Mouse (Mus musculus) gastrocnemius, postnatal 4 days (tissue): ENCODE results near the gene Card10. TPM values are rescaled to one million over a fixed set of nuclear protein-coding genes. Genes with fewer than 3 reads are reported as not detected.
"Not testable (repeated sequence)": the region's sequence is repeated elsewhere in the genome, so short reads cannot be mapped to it uniquely, and the experiment has no call there.

Experiments used
- DNase-seq, 2 experiments: peaks; one replicate each; pipeline ENCODE4 v3.0.0; 2021 to 2022; ENCODE audit warnings: low spot score in 2 of 2, mixed read lengths in 2 of 2
- long read RNA-seq, 2 experiments: library from polyadenylated mRNA; stranded (forward); transcript quantifications; one replicate each; pipeline ENCODE4 v2.0.0; 2021
- total RNA-seq, 2 experiments: library from RNA; stranded (reverse); gene quantifications; 2 replicates each; pipeline ENCODE4 v1.2.3; 2021

Gene Card10
- 10 to 100 TPM; 12.6 to 13.3 TPM for total RNA-seq
- long read RNA-seq, experiment 1, full-length matches to known transcripts = 5 of 9 reads
- long read RNA-seq, experiment 1, partial matches to known transcripts = 0 of 9 reads
- long read RNA-seq, experiment 1, other reads (novel, unspliced or antisense) = 4 of 9 reads
- long read RNA-seq, experiment 2, full-length matches to known transcripts = 4 of 13 reads
- long read RNA-seq, experiment 2, partial matches to known transcripts = 4 of 13 reads
- long read RNA-seq, experiment 2, other reads (novel, unspliced or antisense) = 5 of 13 reads

DNA sequence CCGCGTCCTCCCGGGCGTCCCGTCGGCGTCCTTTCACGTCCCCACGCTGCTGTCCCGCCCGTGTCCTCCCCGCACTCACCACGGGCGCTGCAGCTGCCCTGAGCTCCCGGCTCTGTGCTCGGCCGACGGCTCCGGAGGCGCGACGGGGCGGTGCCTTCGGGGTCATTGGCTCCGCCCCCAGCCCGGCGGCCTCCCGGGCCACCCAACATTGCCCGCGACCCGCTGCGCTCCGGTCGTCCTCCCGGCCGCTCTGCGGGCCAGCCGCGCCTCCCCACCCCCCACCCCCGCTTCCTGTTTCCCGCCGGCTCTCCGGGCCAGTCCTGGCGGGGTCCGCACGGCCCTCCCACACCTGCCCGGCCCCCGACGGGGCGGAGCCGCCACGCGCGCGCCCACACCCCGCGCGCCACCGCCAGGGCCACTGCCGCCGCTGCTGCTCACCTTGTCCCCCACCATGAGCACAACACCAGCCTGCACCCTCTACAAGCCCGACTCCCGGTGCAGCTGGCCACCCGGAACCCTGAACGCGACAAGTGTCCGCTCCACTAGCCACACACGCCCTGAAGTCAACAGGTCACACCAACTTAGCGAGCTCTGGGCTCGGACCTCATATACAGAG, at the start of gene Card10:
Gene Card10, minus strand, starts transcription at position 267 of the 616 bp plus-strand sequence.
- DNase-seq = peak in 1 of 2 experiments; percentile 64

DNA sequence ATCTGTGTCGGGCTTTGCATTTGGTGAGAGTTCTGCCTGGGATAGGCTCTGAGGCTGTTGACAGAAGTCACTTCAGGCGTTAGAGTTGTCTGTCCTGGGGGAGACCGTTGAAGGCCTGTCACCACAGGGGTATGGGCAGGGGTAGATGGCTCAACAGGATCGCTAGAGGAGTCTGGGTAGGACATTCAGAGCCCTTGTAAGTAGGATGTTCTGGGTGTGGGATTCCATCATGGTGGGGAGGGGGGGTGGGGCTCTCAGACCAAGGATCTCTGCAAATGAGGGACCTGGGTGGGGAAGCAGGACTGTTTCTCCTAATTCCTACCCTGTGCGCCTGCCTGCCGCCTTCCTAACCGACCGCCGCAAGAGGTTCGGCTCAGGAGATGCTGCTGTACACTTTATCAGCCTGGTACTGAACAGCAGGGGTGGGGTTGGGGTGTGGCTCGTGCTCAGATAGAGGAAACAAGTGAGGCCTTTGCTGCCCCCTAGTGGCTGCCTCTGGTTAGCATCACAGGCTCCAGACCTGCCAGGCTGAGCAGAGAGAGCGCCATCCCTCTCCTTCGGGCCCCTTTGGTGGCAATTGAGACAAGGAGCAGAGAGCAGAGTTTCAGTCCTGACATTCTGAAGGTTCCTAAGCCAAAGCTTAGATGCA, 48.8 kb upstream of the Card10 start:
- peak; percentile 89 to 93 for DNase-seq

DNA sequence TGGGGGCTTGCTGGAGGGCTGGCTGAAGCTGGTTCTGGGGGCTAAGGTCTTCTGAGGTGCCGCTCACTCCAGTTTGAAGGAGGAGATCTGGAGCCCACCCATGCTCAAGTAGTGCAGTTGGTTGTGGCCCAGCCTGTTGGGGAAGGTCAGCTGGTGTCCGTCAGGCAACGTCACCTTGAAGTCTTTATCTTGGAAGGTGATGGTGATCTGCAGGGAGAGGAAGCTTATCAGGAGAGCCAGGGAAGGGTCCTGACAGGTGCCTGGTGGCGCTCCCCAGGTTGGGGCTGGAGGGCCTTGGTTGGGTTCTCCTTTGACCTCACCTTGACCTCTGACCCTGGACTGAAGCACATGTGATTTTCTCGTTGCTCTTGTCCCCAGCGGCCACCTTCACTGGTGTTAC, 48.1 kb upstream of the Card10 start:
- no peak for DNase-seq

DNA sequence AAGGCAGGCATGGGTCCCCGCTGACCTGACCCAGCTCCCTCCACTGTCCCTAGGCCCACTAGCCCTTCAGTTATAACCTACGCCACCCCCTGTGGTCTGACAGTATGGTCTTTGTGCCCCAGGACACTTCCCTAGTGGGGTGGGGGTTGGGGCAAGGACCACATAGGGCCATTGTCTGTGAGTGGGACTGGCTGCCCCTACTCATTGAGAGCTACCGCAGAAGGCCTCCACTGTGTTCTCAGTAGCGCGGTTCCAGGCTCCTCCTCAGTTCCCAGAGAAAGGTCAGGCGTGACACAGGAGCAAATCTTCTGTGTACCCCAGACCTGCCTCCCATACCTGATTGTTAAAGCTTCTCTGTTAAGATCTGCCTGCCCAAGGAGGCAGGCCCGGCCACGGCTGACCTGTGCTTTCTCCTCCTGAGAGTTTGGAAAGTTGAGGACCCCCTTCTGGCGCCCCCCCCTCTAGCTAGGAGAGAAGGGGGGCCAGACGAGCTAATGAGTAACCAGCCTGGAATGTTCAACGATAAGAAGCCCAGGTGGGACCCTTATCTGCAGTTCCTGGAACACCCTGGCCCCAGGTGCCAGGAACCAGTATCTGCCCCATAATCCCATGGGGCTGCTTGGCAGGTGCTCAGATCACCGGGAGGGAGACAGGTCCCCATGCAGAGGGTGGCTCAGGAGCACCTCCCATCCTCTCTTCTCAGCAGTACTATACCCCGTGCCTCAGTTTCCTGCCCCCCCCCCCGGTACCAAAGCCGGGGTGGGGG, 47.4 kb upstream of the Card10 start:
- DNase-seq = no peak

DNA sequence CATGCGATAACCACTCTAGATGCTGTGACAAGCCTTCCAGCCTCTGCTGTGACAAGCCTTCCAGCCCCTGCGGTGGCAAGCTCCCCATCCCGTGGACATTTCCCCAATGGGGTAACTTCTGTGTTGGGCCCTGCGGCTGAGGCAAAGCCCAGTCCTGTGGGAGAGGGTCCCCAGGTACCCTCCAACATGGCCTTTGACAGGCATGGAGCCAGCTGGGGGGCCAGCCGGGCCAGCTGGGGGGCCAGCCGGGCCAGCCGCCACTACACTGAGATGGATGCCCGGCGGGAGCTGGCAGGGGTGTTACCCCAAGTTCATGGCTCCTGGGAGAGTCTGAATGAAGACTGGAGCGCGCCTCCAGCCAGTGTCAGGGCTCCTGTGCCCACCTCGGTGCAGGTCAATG, 46.6 kb upstream of the Card10 start:
- DNase-seq = no peak

DNA sequence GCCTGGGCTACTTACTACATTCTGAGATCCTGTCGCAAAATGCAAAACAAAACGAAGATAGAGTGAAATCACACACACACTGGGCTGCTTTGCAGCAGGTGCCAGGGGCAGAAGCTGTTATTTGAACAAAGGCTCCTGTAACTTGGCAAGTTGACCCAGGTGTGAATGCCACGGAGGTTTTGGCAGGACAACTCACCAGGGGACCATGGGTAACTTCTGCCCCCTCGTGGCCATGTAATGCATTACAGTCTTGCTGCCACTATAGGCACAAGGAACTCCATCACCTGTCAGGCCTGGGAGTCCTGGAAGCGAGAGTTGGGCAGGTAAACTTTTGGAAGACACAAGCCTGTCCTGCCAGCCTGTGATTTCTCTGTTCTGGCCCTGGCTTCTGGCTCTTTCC, 45.6 kb upstream of the Card10 start:
- DNase-seq = peak in 1 of 2 experiments; percentile 78

DNA sequence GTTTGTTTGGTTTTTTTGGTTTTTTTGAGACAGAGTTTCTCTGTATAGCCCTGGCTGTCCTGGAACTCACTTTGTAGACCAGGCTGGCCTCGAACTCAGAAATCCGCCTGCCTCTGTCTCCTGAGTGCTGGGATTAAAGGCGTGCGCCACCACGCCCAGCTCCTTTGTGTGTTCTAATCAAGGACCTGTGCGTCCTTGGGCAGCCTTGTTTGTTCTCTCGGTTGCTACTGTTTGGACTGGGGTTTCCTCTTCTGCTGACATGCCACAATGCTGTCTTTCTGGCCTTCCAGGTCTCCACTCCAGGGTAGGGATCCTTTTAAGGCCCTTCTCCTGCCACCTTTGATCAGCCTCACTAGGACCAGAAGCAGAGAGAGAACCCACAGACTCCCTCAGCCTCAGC, 44.0 kb upstream of the Card10 start:
- DNase-seq = not testable (repeated sequence)

DNA sequence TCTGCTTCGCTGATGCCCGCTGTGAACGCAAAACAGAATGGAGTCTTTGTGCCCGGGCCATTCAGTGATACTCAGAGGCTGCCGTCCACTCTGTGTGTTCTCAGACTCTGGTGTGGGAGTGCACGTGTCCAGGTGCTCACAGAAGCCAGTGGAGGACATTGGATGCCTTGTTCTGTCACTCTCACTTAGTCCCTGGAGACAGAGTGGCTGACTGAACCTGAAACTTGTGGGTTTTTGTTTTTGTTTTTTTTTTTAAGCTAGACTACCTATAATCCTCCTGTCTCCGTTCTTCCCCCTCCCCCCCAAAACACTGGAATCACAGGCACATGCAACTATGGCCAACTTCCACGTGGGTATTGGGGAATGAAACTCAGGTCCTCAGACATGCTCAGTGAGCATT, 43.5 kb upstream of the Card10 start:
- DNase-seq = no peak

DNA sequence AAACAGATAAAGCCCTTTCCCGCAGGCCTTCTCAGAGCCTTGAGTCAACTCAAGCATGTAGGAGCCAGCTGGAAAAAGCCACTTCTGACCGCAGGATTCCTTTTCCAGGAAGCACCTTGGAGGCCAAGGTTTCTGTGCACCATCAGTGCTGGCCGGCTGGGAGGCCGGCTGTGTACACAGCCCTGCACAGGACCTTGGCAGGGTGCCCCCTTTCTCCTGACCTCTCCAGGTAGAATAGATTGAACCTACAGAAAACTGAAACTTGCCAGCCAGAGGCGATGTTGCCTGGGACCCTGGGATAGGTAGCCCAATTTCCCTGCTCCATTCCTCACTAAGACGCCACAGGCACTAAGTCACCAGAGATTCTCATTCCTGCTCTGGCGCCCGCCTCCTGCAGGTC, 43.0 kb upstream of the Card10 start:
- DNase-seq = no peak

DNA sequence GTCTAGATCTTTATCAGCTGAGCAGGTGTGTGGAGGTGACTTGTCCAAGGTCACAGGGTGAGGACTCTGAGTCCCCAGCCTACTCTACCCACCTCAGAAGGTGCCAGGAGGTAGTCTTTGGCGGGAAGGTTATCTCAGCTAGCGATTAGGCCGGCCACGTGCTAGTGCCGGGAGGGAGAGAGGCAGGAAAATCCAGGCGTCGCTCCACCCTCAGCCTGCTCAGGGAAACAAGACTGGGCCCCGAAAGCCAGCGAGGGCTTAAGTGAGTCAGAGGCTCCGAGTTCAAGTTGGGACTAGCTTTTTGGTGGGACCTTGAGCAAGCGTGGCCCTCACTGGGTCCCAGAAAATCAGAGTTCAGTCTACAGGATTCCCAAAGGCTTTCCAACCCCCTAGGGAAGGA, 42.5 kb upstream of the Card10 start:
- DNase-seq = no peak

DNA sequence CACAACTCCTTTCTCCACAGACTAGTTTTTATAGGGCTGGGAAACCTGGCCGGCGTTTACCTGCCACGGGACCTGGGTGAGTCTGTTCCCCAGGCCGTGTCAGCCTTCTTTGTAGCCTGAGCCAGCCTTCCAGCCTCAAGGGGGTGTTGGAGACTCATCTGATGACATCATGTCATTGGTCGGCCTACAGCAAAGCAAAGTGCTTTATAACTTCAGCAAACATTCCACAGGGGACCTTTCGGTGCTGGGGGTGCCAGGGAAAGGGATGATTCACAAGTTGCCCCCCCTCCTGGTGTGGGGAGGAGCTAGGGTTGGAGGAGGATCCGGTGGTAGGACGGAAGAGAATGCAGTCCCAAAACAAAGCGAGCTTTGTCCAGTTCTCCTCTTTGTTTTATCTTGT, 41.9 kb upstream of the Card10 start:
- peak in 1 of 2 experiments; percentile 62 for DNase-seq

DNA sequence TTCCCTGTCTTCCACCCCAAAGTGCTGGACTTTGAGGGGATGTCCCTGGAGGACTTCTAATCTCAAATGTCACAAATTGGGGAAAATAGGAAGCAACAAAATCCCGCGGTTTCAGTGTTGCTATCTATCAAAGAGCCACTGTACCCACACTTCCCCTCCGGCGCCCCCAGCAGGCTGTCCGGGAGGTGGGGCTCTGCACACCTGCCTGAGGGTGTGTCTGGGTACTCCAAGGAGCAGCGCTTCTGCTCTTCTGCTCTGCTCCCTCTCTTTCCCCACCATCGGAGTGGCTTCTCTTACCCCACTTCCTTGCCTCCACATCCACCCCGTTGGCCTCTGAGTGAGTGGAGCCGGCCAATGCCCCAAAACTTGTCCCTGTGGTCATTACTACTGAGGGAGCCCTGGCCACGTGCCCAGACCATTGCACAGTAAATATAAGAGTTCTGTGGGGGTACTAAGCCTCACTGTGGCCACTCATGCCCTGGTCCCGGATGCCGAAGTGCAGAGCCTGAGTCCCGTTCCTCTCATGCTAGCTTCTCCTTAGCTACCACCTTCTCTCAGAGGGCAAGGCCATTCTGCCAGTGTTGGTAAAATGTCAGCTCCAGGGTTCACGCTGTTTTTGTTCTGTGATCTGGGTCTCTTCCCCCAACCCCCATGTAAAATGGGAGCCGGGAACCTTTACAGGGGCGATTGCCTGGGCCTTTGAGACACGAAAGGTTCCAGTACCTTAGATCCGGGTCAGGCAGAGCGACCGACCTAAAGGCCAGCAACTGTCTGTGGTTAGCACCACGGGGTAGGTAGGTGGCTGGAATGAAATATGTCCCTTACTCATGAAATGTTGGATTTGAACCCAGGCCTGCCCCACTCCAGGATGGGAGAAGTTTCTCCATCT, 41.0 kb upstream of the Card10 start:
- DNase-seq = peak in 1 of 2 experiments; percentile 39

DNA sequence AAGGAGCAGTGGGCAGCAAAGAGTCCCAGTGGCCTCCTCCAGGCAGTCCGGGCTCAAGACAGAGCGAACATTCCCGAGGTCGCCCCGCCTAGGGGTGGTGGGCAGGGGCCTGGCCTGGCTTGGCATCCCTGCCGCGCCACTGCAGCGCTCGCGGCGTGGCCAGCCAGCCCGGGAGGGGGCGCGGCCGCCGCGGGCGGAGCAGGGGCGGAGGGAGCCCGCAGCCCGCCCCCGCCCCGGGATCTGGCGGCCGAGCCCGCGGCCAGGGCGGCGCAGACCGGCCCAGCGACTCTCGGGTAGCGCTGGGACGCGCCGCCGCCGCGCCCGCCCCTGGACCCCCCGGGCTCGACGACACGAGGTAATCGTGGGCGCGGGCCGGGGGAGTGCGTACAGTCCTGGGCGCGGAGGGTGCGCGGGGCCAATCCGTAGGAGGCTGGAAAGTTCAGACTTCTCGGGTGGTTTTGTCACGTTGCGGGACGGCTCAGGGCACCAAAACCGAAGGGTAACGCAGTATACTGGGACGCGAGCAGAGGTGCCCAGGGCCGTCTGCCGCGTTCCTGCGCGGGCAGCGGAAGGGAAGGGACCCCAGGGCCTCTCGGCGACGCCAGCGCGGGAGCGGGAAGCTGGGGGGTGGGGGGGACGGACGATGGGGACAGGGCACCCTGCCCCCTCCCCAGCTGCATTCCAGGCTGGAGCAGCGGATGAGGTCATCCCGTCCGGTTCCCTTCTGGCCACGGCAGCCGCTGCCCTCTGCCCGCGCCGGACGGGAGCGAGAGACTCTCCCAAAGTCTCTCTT, 39.7 kb upstream of the Card10 start, which contains the start of gene Cdc42ep1:
Gene Cdc42ep1, plus strand, starts transcription at position 254 of the 793 bp plus-strand sequence.
- DNase-seq = peak; percentile 69 to 76

DNA sequence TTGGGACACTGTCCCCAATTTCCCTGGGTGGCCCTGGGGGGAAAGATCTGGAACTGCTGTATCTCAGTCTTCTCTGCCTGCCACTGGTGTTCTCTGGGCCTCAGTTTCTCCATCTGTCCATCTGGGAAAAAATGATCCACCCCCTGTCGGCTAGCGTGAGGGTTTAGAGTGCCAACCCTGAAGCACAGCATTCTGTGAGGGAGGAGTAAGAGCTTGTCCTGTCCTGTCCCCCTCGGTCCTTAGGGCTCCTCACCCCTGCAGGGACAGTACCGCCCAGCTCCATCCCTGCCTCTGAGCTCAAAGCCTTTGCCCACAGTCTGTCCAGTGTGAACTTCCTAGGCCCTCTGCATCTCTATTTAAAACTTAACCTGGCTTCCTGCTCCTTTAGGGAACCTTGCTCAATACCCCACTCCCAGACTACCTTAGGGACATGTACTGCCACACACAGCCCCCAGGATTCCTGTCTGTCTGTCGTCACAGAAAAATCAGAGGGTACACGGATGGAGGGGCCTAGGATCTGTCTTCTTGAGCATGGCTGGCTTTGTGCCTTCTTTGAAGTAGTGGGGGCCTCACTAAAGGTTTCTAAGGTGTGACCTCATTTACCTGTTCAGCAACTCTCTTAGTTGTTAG, 38.4 kb upstream of the Card10 start:
- no peak for DNase-seq

DNA sequence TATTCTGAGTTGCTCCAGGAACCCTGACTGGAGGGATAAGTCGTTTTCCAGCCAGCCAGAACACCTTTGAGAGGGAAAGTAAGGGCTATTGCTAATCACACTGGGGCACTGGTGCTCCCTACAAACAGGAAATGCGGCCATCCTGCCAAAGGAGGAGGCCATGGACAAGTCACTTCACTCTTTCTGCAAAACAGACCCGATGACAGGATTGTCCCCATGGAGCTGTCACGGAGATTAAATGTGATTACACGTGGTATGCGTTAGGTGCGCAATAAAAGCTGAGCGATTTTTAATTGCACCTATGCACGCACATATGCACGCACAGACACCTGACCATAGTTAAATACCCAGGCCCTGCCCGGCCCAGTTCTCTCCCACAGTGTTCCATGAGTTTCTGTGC, 37.9 kb upstream of the Card10 start:
- no peak for DNase-seq

DNA sequence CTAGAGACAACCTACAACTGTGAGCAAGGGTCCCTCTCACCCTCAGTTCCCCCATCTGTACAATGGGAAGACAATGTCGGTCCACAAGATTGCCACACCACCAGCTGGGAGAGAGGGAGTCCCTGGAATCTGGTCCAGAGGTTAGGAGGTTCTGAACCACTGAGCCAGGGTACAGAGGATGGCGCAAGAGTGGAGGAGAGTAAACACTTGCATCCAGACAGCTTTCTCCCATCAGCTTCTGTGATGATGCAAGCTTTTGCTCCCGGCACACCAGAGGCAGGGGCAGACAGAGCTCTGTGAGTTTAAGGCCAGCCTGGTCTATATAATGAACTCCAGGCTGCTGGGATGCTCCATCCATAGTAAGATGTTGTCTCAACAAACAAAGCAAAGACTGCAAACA, 37.4 kb upstream of the Card10 start:
- DNase-seq = no peak

DNA sequence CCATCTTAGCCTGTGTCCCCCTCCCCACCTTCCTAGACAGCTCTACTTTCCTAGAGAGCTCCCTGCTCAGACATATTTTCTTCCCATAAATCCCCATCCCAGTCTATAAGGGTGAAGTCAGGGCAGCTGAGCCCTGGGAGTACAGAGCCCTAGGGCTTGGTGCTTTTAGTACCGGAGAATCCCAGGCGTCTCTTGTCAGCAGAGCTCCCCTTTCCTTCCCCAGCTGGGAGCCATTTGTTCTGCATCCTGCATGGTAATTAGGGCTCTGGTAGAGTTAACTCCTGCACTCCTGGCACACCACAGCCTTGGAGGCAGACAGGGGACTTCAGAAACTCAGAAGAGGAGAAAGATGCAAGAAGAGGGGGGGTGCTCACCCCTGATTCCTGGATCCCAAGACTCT, 36.9 kb upstream of the Card10 start:
- no peak for DNase-seq

DNA sequence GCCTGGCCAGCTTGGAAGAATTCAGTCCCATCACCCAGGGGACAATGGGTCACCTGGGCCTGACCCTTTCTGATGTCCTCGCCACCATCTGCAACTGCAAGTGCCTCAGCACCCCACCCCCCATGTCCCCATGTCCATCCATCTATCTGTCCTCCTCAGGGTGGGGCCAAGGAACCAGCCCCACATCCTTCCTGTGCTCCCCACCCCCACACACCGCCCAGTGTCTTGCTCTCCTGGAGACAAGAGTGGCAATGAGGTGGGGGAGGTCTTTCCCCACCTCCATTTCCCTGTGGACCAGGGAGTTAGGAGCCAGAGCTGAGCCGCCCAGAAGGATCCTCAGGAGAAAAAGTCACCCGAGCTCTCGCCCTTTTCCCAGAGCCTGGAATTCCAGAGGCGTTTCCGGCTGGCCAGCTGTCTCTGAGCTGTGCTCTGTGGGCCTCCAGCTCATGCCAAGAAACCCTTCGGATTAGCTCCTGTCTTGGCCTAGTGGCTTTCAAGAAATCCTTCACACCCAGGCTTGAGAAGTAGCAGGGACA, 33.3 kb upstream of the Card10 start:
- DNase-seq = peak in 1 of 2 experiments; percentile 49
